Mouse (Mus musculus) liver, postnatal 0 days (tissue): ENCODE results near the gene Nalcn.

Experiments used
- CTCF ChIP-seq: sonication (generic); IDR thresholded peaks from 2 replicates; pipeline ENCODE4 v1.5.1; 2016; ENCODE audit warnings: antibody characterized with exemption, low read depth
- EP300 ChIP-seq: IDR thresholded peaks from 2 replicates; pipeline ENCODE4 v1.6.1; 2016; ENCODE audit warnings: antibody characterized with exemption, low read depth, mild to moderate bottlenecking

- TF ChIP-seq CTCF (no peak), EP300 (no peak)
Measured at GRCm38 (mm10) chr14:123435542-123435941, 191.4 kb downstream of the Nalcn start.
